Mouse (Mus musculus) myocyte (in vitro differentiated cells): ENCODE results near the gene Carf. TPM values are rescaled to one million over a fixed set of nuclear protein-coding genes. Genes with fewer than 3 reads are reported as not detected.

ENCODE experiments used
- H3K27me3 ChIP-seq: one replicate; pipeline ENCODE4 v1.6.1; 2011; ENCODE audit not compliant: control insufficient read depth, insufficient read depth, insufficient read length
- H3K36me3 ChIP-seq: one replicate; pipeline ENCODE4 v1.6.1; 2011; ENCODE audit not compliant: control insufficient read depth, insufficient read depth
- H3K4me2 ChIP-seq: one replicate; pipeline ENCODE4 v1.6.1; 2011; ENCODE audit warnings: low read depth, control low read depth
- H3K4me3 ChIP-seq: one replicate; pipeline ENCODE4 v1.5.1; 2011; ENCODE audit warnings: mild to moderate bottlenecking, control low read depth, moderate library complexity
- H3K79me2 ChIP-seq: one replicate; pipeline ENCODE4 v1.6.1; 2011; ENCODE audit not compliant: control insufficient read depth, insufficient read depth
- H3ac ChIP-seq: one replicate; pipeline ENCODE4 v1.6.1; 2011; ENCODE audit not compliant: control insufficient read depth, insufficient read length
- CEBPB ChIP-seq: IDR thresholded peaks from 2 replicates; pipeline ENCODE4 v1.6.1; 2011; ENCODE audit warnings: mild to moderate bottlenecking, moderate library complexity; ENCODE audit not compliant: poor library complexity, insufficient read depth, severe bottlenecking
- E2F4 ChIP-seq: IDR thresholded peaks from one replicate; pipeline ENCODE4 v1.6.1; 2011; ENCODE audit warnings: mild to moderate bottlenecking, control low read depth, moderate library complexity; ENCODE audit not compliant: insufficient read depth
- MAX ChIP-seq: IDR thresholded peaks from one replicate; pipeline ENCODE4 v1.6.1; 2011; ENCODE audit warnings: low read depth, mild to moderate bottlenecking, control low read depth
- MYOD1 ChIP-seq, 3 experiments: IDR thresholded peaks; one replicate each; pipeline ENCODE4 v1.6.1; 2011; ENCODE audit warnings: control low read depth in 2 of 3, low read depth in 2 of 3, mild to moderate bottlenecking in 2 of 3, moderate library complexity in 1 of 3; ENCODE audit not compliant: insufficient read length in 2 of 3, control insufficient read depth in 1 of 3
- MYOG ChIP-seq, 3 experiments: IDR thresholded peaks; one replicate each; pipeline ENCODE4 v1.6.1; 2011; ENCODE audit warnings: control low read depth in 2 of 3, low read depth in 2 of 3, mild to moderate bottlenecking in 2 of 3; ENCODE audit not compliant: insufficient read length in 2 of 3, control insufficient read depth in 1 of 3, insufficient read depth in 1 of 3
- POLR2A ChIP-seq: IDR thresholded peaks from one replicate; pipeline ENCODE4 v1.6.1; 2011; ENCODE audit warnings: low read depth, mild to moderate bottlenecking, control low read depth, moderate library complexity; ENCODE audit not compliant: insufficient read length
- POLR2AphosphoS2 ChIP-seq: IDR thresholded peaks from one replicate; pipeline ENCODE4 v1.6.1; 2011; ENCODE audit warnings: low read depth, control low read depth; ENCODE audit not compliant: insufficient read length
- REST ChIP-seq: IDR thresholded peaks from one replicate; pipeline ENCODE4 v1.6.1; 2011; ENCODE audit warnings: mild to moderate bottlenecking, control low read depth, moderate library complexity; ENCODE audit not compliant: insufficient read depth, insufficient read length
- SRF ChIP-seq: IDR thresholded peaks from one replicate; pipeline ENCODE4 v1.6.1; 2011; ENCODE audit warnings: low read depth; ENCODE audit not compliant: control insufficient read depth, insufficient read length
- TCF12 ChIP-seq: IDR thresholded peaks from one replicate; pipeline ENCODE4 v1.6.1; 2011; ENCODE audit warnings: mild to moderate bottlenecking, control low read depth; ENCODE audit not compliant: poor library complexity, insufficient read depth, severe bottlenecking
- TCF3 ChIP-seq: IDR thresholded peaks from one replicate; pipeline ENCODE4 v1.6.1; 2011; ENCODE audit warnings: low read depth, control low read depth; ENCODE audit not compliant: insufficient read length
- USF1 ChIP-seq: IDR thresholded peaks from one replicate; pipeline ENCODE4 v1.6.1; 2011; ENCODE audit warnings: low read depth, mild to moderate bottlenecking, control low read depth, moderate library complexity
- polyA plus RNA-seq: library from polyadenylated mRNA; unstranded; fragments of >200 nt; fragmentation: generic; extraction: Trizol; gene quantifications from one replicate; pipeline ENCODE4 v1.2.1, GENCODE M21; 2012; ENCODE audit warnings: missing spikeins

Gene Carf
- polyA plus RNA-seq, 1 experiment: 1.2 TPM

- no peak overlapping the region for H3K4me2 ChIP-seq
- H3ac ChIP-seq: no peak overlapping the region
- H3K4me3 ChIP-seq: no peak overlapping the region
- H3K79me2 ChIP-seq: no peaks in the 10 kb centered on the region
- H3K36me3 ChIP-seq: peaks cover 51% of the 10 kb centered on the region
- no peak for TF ChIP-seq TCF12
- TF ChIP-seq SRF: no peak
- no peak for TF ChIP-seq REST
- TF ChIP-seq MYOD1 (IDR thresholded peaks at IDR 0.05; ENCODE audit: control insufficient read depth in 1 of 3, insufficient read length in 2 of 3, low read depth in 2 of 3): no peak
- no peak for TF ChIP-seq TCF3
- no peak for TF ChIP-seq USF1
- no peak for TF ChIP-seq MYOG (IDR thresholded peaks at IDR 0.05; ENCODE audit: control insufficient read depth in 1 of 3, insufficient read depth in 1 of 3, insufficient read length in 2 of 3, low read depth in 2 of 3)
- TF ChIP-seq E2F4: no peak
- TF ChIP-seq POLR2A: no peak
- no peak for TF ChIP-seq MAX
- TF ChIP-seq POLR2AphosphoS2: no peak
- TF ChIP-seq CEBPB: no peak
- no peaks in the 10 kb centered on the region for H3K27me3 ChIP-seq
Measured at GRCm38 (mm10) chr1:60076411-60076810, 21.6 kb upstream of the Carf start.

- H3K36me3 ChIP-seq: peaks cover 13% of the 10 kb centered on the region
- H3K27me3 ChIP-seq: no peaks in the 10 kb centered on the region
- TF ChIP-seq E2F4 (no peak), POLR2AphosphoS2 (no peak), USF1 (no peak), MAX (no peak), REST (no peak), CEBPB (no peak), SRF (no peak), POLR2A (no peak), MYOG (IDR thresholded peaks at IDR 0.05; ENCODE audit: control insufficient read depth in 1 of 3, insufficient read depth in 1 of 3, insufficient read length in 2 of 3, low read depth in 2 of 3) (no peak), TCF3 (no peak), TCF12 (no peak), MYOD1 (IDR thresholded peaks at IDR 0.05; ENCODE audit: control insufficient read depth in 1 of 3, insufficient read length in 2 of 3, low read depth in 2 of 3) (no peak)
- peak overlapping the region; percentile 80 for H3K4me2 ChIP-seq
- H3ac ChIP-seq: no peak overlapping the region
- H3K79me2 ChIP-seq: peaks cover 26% of the 10 kb centered on the region
- peak overlapping the region; percentile 58 for H3K4me3 ChIP-seq
Measured at GRCm38 (mm10) chr1:60096572-60097276, 1.3 kb upstream of the Carf start.

GRCm38 (mm10) chr1:60097277-60098023, 597 bp upstream of the Carf start:
- peak overlapping the region; percentile 58 for H3K4me3 ChIP-seq
- H3ac ChIP-seq: peak overlapping the region; percentile 32
- H3K79me2 ChIP-seq: peaks cover 26% of the 10 kb centered on the region
- TF ChIP-seq MYOG (IDR thresholded peaks at IDR 0.05; ENCODE audit: control insufficient read depth in 1 of 3, insufficient read depth in 1 of 3, insufficient read length in 2 of 3, low read depth in 2 of 3): no peak
- TF ChIP-seq CEBPB: no peak
- TF ChIP-seq POLR2A: peak; percentile 60
- peak; percentile 54 for TF ChIP-seq POLR2AphosphoS2
- TF ChIP-seq USF1: peak; percentile 59
- no peak for TF ChIP-seq REST
- H3K4me2 ChIP-seq: peak overlapping the region; percentile 80
- H3K27me3 ChIP-seq: no peaks in the 10 kb centered on the region
- H3K36me3 ChIP-seq: peaks cover 6% of the 10 kb centered on the region

- Histone ChIP-seq H3K4me2 (peak overlapping the region; percentile 95), H3K79me2 (peaks cover 26% of the 10 kb centered on the region), H3K4me3 (peak overlapping the region; percentile 58), H3ac (peak overlapping the region; percentile 32), H3K36me3 (no peaks in the 10 kb centered on the region), H3K27me3 (no peaks in the 10 kb centered on the region)
- TF ChIP-seq MAX (no peak), MYOD1 (IDR thresholded peaks at IDR 0.05; ENCODE audit: control insufficient read depth in 1 of 3, insufficient read length in 2 of 3, low read depth in 2 of 3) (no peak), POLR2A (no peak), POLR2AphosphoS2 (no peak), MYOG (IDR thresholded peaks at IDR 0.05; ENCODE audit: control insufficient read depth in 1 of 3, insufficient read depth in 1 of 3, insufficient read length in 2 of 3, low read depth in 2 of 3) (no peak), REST (no peak), SRF (no peak)
Measured at GRCm38 (mm10) chr1:60098839-60099238, 792 bp downstream of the Carf start.
